Mouse (Mus musculus) lung, postnatal 10 days (tissue): Measurements from ENCODE around the gene Proser1.

Experiments
- DNase-seq: peaks from one replicate; pipeline ENCODE4 v3.0.0; 2021

Gene Proser1

GRCm38 (mm10) chr3:53463046-53463764 lies at the start of gene Proser1, which contains the start of gene Nhlrc3:
Gene Proser1, plus strand, starts transcription at chr3:53463666.
Gene Nhlrc3, minus strand, starts transcription at chr3:53463332.
- peak; percentile 98 for DNase-seq

GRCm38 (mm10) chr3:53413959-53414358 lies 49.5 kb upstream of the Proser1 start:
- peak; percentile 36 for DNase-seq

GRCm38 (mm10) chr3:53416036-53416506 lies 47.4 kb upstream of the Proser1 start:
- DNase-seq: no peak

- DNase-seq: no peak
These were observed 45.8 kb upstream of the Proser1 start for GRCm38 (mm10) chr3:53417701-53418100.

GRCm38 (mm10) chr3:53421656-53422055 lies 41.8 kb upstream of the Proser1 start:
- no peak for DNase-seq

- DNase-seq: no peak
These were observed 40.8 kb upstream of the Proser1 start for GRCm38 (mm10) chr3:53422691-53423090.

GRCm38 (mm10) chr3:53423576-53423975 lies 39.9 kb upstream of the Proser1 start:
- no peak for DNase-seq

GRCm38 (mm10) chr3:53434610-53435009 lies 28.9 kb upstream of the Proser1 start:
- no peak for DNase-seq

- no peak for DNase-seq
These were observed 26.9 kb upstream of the Proser1 start for GRCm38 (mm10) chr3:53436550-53436949.

- no peak for DNase-seq
These were observed 17.9 kb upstream of the Proser1 start for GRCm38 (mm10) chr3:53445540-53445939.

GRCm38 (mm10) chr3:53446801-53447200 lies 16.7 kb upstream of the Proser1 start:
- no peak for DNase-seq

- DNase-seq: peak; percentile 84
These were observed 15.3 kb upstream of the Proser1 start for GRCm38 (mm10) chr3:53448208-53448607.

- no peak for DNase-seq
These were observed 12.8 kb upstream of the Proser1 start for GRCm38 (mm10) chr3:53450666-53451065.

- no peak for DNase-seq
These were observed 11.1 kb upstream of the Proser1 start for GRCm38 (mm10) chr3:53452351-53452750.

GRCm38 (mm10) chr3:53453346-53453745 lies 10.1 kb upstream of the Proser1 start:
- DNase-seq: no peak

GRCm38 (mm10) chr3:53454005-53454404 lies 9.5 kb upstream of the Proser1 start:
- DNase-seq: no peak

- no peak for DNase-seq
These were observed 8.9 kb upstream of the Proser1 start for GRCm38 (mm10) chr3:53454561-53454960.

- no peak for DNase-seq
These were observed 8.5 kb upstream of the Proser1 start for GRCm38 (mm10) chr3:53454984-53455383.

- no peak for DNase-seq
These were observed 5.7 kb upstream of the Proser1 start for GRCm38 (mm10) chr3:53457750-53458149.

- DNase-seq: no peak
These were observed 3.4 kb upstream of the Proser1 start for GRCm38 (mm10) chr3:53460106-53460505.

- no peak for DNase-seq
These were observed 793 bp upstream of the Proser1 start for GRCm38 (mm10) chr3:53462701-53463045.

- DNase-seq: no peak
These were observed 274 bp downstream of the Proser1 start for GRCm38 (mm10) chr3:53463765-53464114.

- no peak for DNase-seq
These were observed 756 bp downstream of the Proser1 start for GRCm38 (mm10) chr3:53464146-53464698.

GRCm38 (mm10) chr3:53465330-53465729 lies 1.9 kb downstream of the Proser1 start:
- DNase-seq: no peak

GRCm38 (mm10) chr3:53466481-53466880 lies 3.0 kb downstream of the Proser1 start:
- DNase-seq: no peak
